Mouse (Mus musculus): ENCODE data around the gene Iqcn.

- TF ChIP-seq POLR2A (IDR thresholded peaks at IDR 0.05; ENCODE audit: borderline replicate concordance, extremely low read depth, insufficient read depth, insufficient read length, poor library complexity, severe bottlenecking) (no peak), CTCF (IDR thresholded peaks at IDR 0.05; ENCODE audit: borderline replicate concordance, extremely low read depth, insufficient read depth, insufficient read length) (no peak)
Measured at GRCm38 (mm10) chr8:70697366-70698250, 5.6 kb upstream of the Iqcn start.

Data from brain, embryonic 14.5 days (tissue).